Mouse (Mus musculus): ENCODE measurements at regions not wholly inside any gene's neighbourhood (a gene's known extent, or its start where the extent isn't known, plus 50 kb on each side); places are given as distances from the start of the nearest gene placed in this dataset.
"Not testable (repeated sequence)": the region's sequence is repeated elsewhere in the genome, so short reads cannot be mapped to it uniquely, and the experiment has no call there.

DNA sequence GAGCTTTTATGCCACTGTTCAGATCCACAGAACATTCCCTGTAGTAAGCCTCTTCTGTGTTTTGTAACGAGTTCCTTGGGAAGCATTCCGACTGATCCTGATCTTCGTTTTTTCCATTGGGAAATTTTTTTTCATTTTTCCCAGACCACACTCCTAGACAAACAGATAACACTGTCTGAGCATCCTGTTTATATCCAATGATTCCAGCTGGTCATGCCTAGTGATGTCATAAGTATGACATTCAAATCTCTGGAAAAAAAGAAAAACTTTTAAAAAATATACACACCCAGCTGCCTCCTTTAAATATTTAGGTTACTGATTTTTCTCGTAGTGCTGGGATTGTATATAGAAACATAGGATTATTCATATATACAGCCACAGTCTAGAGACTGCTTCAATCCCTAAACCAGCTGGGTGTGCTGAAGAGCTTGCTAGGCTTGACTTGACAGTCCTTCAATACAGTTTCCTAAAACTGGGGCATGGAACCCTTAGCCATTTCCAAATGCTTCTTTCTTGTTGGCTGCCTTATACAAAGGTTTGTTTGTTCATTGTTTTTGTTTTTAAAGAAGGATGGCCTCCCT is 116.0 kb upstream of the Ghr start:
- no peak for DNase-seq (ENCODE audit: low read depth, low spot score)

GRCm38 (mm10) chr15:3685254-3685653 is 102.0 kb upstream of the Ghr start:
- DNase-seq (ENCODE audit: low read depth, low spot score) = no peak

- not testable (repeated sequence) for DNase-seq (ENCODE audit: low read depth, low spot score)
These were observed 93.7 kb upstream of the Ghr start for GRCm38 (mm10) chr15:3677026-3677425.

DNA sequence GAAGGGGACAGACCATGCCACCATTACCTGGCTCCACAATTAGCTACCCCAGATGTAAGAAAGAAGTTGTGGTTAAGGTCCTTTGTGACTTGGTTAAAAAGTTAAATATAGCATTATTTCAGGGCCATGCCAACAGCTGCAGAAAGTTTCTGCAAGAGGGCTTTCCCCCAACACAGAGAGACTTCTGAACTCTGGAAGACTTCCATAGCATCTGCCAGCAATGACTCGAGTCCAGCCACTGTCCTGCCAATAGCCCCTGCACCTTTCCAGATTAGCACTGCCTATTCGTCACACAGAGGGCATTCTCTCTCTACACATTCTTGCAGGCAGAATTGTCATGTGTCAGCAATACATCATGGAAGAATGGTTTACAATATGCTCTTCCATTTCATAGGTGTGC is 89.3 kb upstream of the Ghr start:
- DNase-seq (ENCODE audit: low read depth, low spot score) = no peak

DNA sequence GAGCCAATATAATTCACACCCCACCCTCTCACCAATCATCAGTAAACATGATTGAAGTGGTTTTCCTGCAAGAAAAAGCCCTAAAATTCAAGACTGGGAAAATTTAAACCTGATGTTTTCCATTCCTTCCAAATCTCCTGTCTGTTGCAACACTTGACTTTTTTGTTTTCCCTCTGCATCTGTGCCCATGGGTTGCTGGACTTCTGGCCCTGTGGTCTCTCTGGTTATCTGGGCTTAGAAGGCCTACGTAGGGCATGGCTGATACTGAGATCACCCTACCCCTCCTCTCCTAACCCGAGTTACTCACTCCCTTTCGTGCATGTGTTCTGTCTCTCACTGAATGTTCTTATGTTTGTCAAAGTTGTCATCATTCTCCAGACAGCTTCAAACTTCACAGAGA is 87.9 kb upstream of the Ghr start:
- DNase-seq (ENCODE audit: low read depth, low spot score) = no peak

DNA sequence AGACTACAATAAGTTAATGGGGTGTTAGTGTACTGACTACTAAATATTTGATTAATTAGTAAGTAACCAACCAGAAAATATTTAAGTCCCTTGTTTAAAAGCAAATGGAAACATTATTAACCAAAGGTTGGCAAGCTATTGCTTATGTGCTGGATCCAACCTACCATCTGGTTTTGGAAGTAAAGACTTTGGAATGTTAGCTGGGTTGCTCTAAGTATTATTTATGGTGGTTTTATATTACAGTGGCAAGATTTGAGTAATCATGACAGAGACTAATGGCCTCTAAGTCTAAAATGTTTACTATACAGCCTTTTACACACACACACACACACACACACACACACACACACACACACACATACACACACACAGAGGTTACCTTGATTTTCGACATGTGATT is 86.1 kb upstream of the Ghr start:
- DNase-seq (ENCODE audit: low read depth, low spot score) = no peak

- no peak for DNase-seq (ENCODE audit: low read depth, low spot score)
These were observed 85.6 kb upstream of the Ghr start for GRCm38 (mm10) chr15:3668863-3669262.

DNA sequence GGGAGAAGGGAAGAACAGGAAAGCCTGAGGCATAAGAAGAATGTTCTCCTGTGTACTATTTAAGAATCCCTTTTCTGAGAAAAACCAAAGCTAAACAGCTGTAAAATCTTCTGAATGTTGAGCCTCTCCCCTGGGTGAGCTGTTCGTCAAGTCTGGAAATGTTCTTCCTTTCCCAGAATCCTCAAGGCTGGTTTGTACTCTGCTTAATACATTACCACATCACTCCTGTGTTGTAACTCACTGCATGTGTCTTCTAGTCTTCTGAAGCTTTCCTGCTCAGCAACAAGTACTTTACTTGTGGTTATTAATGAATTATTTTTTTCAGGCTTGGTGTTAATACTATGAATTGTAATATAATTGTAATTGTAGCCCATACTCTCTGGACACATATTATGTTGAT is 65.4 kb upstream of the Ghr start:
- DNase-seq (ENCODE audit: low read depth, low spot score) = no peak

DNA sequence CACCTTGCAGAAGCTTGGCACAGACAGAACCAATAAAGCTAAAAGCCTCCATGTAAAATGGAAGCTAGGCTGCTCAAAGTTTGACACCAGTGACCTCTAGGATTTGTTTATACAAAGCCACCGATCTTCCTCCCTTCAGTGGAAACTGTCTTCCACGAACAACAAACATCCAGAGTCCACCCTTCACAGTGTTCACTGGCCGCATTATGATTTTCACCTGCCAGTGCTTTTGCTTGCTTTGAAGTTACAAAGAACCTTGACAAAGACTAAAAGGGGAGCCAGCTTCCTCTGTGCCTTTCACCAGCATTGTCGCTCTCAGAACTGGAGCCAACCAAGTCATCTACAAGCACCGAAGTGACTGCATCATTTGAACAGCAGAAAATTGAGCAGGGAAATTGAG is 56.8 kb upstream of the Ghr start:
- DNase-seq (ENCODE audit: low read depth, low spot score) = no peak
